Mouse (Mus musculus): ENCODE measurements at regions not wholly inside any gene's neighbourhood (a gene's known extent, or its start where the extent isn't known, plus 50 kb on each side); places are given as distances from the start of the nearest gene placed in this dataset.

DNA sequence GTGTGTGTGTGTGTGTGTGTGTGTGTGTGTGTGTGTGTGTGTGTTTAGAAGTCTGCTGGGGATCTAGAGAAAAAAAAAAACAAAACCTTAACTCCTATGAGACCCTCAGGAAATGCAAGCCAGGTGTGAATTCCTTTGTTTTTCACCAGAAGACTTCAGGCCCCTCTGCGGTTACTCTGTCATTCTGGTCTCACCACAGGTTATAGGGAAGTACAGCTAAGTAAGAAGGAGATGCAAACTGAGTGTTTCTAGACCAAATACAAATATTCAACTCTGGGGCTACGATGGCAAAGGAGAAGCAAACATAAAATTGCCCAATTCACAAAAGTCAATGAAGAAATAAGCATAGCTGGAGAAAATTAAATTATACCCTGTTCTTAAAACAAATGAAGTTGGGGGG, 54.9 kb upstream of the Basp1 start:
- Histone ChIP-seq H3K27ac (no peak overlapping the region), H3K4me3 (no peak overlapping the region)
- no peak for DNase-seq (ENCODE audit: low spot score in 2 of 2)
- TF ChIP-seq CTCF (conservative IDR thresholded peaks at IDR 0.05), result no peak

DNA sequence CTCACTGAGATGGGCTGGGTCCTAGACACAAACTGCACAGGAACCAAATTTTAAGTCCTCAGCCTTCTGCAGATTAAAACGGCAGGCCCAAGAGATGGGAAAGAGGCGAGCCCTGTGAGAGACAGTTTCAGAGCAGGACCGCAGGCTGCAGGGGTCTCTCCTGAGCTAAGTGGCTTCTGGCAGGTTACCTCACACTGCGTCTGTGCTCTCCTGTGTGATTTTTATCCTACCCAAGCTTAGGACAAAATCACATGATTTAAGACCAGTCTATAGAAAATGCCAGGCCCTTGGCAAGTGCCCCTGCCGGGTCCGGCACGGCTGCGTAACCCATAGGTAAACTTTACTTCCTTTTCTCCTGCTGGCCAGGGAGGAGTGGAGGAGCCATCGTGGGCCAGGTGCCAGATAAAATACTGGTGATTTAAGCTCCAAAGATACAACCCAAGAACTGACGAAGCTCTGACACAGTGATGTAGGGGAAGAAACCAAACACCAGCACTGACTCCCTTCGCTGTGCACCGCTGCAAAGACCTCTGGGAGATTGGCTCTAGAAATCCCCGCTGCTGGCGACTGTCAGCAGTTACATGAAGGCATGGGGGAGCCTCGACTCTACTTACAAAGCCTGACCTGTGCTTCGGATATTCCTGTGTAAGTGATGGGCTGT, 55.8 kb upstream of the Basp1 start:
- Histone ChIP-seq H3K27ac (no peak overlapping the region), H3K4me3 (no peak overlapping the region)
- DNase-seq (ENCODE audit: low spot score in 2 of 2), result no peak
- no peak for TF ChIP-seq CTCF (conservative IDR thresholded peaks at IDR 0.05)

DNA sequence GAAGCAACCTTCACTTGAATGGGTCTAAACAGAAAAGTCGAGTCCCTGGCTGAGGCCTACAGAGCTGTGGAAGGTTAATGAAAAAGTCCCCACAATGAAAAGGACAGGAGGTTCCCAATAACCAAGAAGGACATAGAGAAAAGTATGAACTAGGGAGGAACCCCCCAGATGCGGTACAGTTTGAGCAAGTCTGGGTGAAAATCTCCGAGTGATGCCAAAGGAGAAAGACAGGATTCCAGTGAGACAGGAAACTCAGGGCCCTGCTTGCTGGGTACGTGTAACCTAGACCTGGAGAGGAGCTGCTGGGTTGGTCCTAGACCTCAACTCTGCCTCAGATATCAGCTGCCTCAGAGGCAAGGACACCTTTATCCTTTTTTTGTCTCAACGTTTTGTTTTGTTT, 57.8 kb upstream of the Basp1 start:
- DNase-seq (ENCODE audit: low spot score in 2 of 2), result no peak
- TF ChIP-seq CTCF (conservative IDR thresholded peaks at IDR 0.05), result no peak
- H3K4me3 ChIP-seq, result no peak overlapping the region
- no peak overlapping the region for H3K27ac ChIP-seq

DNA sequence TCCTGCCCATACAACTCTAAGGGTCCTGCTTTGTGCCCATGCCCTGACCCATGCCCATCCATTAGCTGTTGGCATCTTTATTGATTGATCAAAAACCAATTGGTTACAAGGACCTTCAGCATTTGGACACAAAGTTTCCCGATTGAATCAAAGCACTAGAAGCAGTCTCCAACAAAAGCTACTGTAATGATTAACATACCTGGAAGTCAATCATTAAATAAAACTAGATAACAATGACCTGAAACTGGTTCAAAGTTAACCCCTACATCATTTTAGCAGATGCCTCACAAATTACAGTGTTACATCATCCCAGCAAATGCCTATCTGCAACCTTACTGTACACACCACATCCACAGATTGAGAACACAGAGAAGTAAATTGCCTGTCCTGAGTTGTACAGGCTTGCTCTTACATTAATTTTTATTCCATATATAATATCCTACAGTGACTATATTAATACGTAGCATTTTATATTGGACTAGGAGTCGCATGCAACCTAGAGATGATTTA, 59.7 kb upstream of the Basp1 start:
- Histone ChIP-seq H3K4me3 (no peak overlapping the region), H3K27ac (no peak overlapping the region)
- TF ChIP-seq CTCF (conservative IDR thresholded peaks at IDR 0.05), result no peak
- no peak for DNase-seq (ENCODE audit: low spot score in 2 of 2)

DNA sequence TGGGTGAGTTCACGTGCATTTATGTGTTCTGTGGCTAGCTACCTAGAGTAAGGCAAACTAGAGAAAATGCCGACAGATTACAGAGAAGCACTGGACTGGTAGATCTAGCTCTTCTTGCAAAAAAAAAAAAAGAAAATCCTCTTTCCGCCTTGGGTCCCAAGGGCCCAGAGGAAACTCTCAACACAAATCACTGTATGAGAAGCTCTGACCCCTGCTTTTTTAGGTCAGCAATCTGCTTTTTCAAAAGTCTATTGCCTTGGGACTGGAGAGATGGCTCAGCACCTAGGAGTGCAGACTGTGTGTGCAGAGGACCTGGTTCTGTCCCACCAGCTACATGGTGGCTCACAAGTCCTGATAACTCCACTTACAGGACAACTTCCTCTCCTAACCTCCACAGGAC, 60.5 kb upstream of the Basp1 start:
- no peak overlapping the region for H3K27ac ChIP-seq
- no peak for DNase-seq (ENCODE audit: low spot score in 2 of 2)
- TF ChIP-seq CTCF (conservative IDR thresholded peaks at IDR 0.05), result no peak
- no peak overlapping the region for H3K4me3 ChIP-seq

DNA sequence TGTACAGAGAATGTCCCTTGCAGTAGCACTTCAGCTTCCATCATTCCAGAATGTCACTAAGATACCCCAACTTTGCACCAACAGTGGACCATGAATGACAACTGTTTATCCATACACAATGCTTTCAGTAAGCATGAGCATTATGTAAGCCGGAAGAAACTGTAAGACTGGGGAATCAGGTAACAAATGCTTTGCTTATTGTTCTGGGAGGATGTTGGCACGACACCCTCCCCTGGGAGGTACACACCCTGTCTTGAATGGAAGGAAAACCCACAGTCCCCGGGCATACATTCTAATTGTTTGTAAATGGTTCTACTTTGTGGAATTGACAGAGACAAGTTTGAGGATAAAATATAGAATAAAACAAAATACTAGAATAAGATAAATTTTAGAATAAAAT, 69.0 kb upstream of the Basp1 start:
- TF ChIP-seq CTCF (conservative IDR thresholded peaks at IDR 0.05), result no peak
- Histone ChIP-seq H3K4me3 (no peak overlapping the region), H3K27ac (no peak overlapping the region)
- no peak for DNase-seq (ENCODE audit: low spot score in 2 of 2)

DNA sequence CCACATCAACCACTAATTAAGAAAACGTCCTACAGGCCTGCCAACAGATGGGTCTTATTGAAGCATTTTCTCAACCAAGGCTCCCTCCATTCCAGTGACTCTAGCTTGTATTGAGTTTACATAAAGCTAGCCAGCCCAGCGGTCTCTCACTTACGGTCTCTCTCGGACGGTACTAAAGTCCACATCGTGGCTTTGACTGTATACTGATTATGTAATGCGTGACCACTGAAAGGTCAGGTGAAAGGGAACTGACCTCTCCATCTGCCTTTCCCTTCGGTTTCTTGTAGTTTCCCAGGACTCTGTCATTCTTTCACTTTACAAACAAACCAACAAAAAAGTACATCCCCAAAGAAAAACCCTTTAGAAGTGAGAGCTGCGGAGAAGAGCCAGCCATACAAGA, 71.8 kb upstream of the Basp1 start:
- TF ChIP-seq CTCF (conservative IDR thresholded peaks at IDR 0.05), result no peak
- no peak for DNase-seq (ENCODE audit: low spot score in 2 of 2)
- Histone ChIP-seq H3K4me3 (no peak overlapping the region), H3K27ac (no peak overlapping the region)

DNA sequence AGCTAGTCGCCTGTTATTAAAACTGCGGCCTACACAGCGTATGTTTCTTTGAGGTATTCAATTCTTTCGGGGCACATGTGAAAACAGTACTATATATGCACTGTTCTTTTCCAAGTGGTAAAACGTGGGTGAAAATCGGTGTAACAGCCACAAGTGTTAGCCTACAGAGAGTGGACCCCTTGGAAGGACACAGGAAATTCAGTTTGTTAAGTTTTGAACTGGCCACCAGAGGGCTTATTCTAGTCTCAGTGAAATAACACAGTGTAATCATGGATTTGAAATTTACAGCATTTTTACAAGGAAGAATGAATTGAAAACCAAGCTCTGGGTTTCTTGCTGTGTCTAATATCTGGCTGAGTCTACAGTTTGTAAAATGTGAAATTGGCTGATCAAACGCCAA, 72.6 kb upstream of the Basp1 start:
- H3K27ac ChIP-seq, result no peak overlapping the region
- TF ChIP-seq CTCF (conservative IDR thresholded peaks at IDR 0.05), result peak; percentile 78
- DNase-seq (ENCODE audit: low spot score in 2 of 2), result no peak
- no peak overlapping the region for H3K4me3 ChIP-seq

DNA sequence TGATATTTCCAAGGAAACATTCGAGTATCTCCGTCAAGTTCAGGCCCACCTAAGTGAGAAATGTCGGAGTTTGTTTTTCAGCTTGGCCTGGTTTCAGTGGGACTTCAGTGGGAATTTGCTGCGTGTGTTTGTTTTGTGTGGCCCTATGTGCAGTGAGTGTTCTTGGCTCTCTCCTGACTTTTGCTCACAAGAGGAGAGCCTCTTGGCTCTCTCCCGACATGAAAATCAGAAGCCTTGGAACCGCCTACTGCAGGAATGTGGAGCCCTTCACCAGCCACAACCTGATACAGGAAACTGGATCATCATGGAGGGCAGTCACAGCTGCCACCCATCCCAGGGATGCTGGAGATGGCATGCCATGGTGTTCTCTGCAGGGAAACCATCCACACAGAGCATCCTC, 76.2 kb upstream of the Basp1 start:
- Histone ChIP-seq H3K27ac (no peak overlapping the region), H3K4me3 (no peak overlapping the region)
- TF ChIP-seq CTCF (conservative IDR thresholded peaks at IDR 0.05), result no peak
- DNase-seq (ENCODE audit: low spot score in 2 of 2), result no peak

DNA sequence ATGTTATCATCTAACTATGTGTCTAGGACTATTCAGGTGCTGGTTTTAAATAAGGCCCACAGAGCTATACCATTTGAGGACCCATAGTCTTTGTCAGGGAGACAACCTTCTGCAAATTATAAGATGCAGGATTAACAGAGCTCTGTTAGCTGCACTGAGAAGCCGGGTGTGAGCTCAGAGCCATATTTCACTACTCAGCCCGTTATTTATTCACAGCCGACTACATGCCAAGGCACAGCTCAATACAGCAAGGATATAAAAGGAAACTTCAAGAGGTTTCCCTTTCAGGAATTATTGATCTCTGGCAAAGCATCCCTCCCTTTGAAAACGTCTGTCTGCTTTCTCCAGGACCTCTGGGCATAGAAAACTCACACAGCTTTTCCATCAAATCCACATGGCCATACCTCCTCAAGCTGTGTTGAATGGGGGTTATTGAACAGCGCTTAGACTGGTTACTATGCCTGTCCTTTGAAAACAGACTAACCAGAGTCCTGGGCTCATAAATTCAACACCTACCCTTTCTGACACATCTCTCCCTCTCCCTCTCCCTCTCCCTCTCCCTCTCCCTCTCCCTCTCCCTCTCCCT, 78.7 kb upstream of the Basp1 start:
- Histone ChIP-seq H3K4me3 (no peak overlapping the region), H3K27ac (no peak overlapping the region)
- no peak for TF ChIP-seq CTCF (conservative IDR thresholded peaks at IDR 0.05)
- no peak for DNase-seq (ENCODE audit: low spot score in 2 of 2)

DNA sequence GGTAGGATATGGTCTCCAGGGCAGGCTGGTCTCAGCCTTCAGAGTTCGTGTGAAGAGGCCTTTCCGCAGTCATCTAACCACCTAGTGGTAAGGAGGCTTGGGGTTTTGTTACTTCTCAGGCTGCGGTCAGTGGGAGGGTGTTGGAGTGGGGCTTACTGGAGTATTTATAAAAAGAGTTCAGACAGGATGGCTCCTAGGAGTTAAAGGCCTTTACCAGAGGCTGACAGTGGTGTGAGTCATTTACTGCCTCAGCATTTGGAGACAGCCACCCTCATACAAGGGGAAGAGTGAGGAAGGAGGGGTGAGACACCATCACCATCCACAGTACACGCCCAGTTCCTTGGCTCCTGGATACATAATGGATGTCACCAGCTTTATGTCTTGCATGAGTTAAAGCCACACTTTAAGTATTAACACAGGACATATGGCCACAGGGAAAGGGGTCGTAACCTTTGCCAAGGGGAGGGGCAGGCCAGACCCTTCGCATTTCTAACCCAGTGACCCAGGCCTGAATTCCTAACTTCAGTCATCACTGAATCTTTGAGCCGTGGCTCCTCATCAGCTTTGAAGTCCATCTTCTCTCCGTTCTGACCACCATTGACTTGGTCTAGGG, 81.2 kb upstream of the Basp1 start:
- no peak overlapping the region for H3K4me3 ChIP-seq
- no peak overlapping the region for H3K27ac ChIP-seq
- TF ChIP-seq CTCF (conservative IDR thresholded peaks at IDR 0.05), result no peak
- no peak for DNase-seq (ENCODE audit: low spot score in 2 of 2)

DNA sequence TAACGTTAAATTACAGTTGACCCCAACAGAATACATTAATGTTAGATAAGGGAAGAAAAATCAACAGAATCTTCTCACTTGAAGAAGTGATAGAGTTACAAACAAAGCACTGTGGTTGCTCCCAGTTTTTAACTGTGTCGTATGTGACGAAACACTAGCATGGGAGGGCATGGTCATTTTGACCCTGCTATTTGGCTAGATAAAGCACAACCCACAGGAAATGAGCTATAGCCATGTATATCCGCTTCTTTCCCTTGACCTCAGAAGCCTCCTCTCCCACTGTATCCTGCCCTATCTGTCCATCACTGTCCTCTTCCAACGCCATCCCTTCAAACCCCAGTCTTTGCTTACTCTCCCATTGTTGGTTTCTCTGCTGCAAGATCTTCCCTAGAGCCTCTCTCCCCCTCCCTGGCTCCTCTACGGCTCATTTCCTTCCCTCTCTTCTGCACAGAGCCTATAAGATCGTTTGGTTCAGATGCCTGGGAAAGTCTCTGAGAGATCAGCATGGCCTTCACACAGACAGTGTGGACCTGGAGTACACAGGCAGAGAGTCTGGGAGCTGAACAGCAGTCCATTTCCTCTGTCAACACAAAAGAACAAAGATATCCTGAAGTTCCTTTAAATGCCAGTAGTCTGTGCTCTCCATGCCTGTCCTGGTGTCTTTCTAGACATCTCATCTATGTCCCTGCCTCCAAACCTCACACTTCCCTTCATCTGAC, 82.5 kb upstream of the Basp1 start:
- Histone ChIP-seq H3K4me3 (no peak overlapping the region), H3K27ac (no peak overlapping the region)
- no peak for DNase-seq (ENCODE audit: low spot score in 2 of 2)
- TF ChIP-seq CTCF (conservative IDR thresholded peaks at IDR 0.05), result no peak; the same call in 1 of the 2 replicates

DNA sequence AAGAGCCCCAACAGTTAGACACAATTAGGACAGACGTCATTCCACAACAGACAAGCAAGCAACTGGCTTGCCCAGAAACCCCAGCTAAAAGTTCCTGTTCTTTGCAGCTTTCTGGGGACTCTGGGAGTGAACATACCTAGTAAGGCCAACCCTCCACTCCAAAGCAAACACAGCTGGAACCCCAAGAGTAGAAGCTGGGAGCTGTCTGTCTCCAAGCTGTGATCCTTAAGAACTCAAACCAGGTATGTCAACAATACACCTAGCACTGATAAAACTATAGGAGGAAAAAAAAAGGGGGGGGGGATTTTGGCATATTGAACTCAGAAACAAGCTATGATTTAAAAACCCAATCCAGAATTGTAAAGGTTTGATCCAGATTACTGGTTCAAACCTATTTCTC, 84.2 kb upstream of the Basp1 start:
- TF ChIP-seq CTCF (conservative IDR thresholded peaks at IDR 0.05), result no peak
- Histone ChIP-seq H3K4me3 (no peak overlapping the region), H3K27ac (no peak overlapping the region)
- DNase-seq (ENCODE audit: low spot score in 2 of 2), result no peak
